Mouse (Mus musculus) brain, adult 2 months (tissue): ENCODE data around the gene Gsx1.

Experiments used
- DNase-seq: peaks from one replicate; pipeline ENCODE4 v3.0.0; 2011; ENCODE audit warnings: low read depth, low spot score

Gene Gsx1

DNA sequence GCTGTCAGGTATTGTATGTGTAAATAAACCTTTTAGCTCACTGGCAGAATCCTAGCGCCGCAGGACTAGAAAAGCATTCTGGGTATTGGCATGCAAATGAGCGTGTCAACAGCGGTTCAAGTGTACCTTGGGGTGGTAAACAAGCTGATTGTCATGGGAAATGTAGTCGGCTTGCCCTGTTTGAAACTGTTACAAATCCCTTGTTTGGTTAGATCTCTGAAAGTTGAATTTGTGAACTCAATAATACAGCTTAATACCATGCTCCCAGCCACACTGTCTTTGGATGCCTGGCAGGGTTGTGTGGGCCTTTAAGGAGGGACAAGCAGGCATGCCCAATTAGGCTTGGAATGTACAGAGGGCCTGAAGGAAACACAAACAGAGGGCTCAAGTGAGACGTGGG lies 16.4 kb downstream of the Gsx1 start:
- no peak for DNase-seq

DNA sequence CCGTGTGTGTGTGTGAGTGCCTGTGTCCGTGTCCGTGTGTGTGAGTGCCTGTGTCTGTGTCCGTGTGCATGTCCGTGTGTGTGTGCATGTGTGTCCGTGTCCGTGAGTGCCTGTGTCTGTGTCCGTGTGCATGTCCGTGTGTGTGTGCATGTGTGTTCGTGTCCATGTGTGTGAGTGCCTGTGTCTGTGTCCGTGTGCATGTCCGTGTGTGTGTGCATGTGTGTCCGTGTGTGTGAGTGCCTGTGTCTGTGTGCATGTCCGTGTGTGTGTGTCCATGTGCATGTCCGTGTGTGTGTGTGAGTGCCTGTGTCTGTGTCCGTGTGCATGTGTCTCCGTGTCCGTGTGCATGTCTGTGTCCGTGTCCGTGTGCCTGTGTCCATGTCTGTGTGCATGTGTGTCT lies 19.4 kb downstream of the Gsx1 start:
- no peak for DNase-seq

DNA sequence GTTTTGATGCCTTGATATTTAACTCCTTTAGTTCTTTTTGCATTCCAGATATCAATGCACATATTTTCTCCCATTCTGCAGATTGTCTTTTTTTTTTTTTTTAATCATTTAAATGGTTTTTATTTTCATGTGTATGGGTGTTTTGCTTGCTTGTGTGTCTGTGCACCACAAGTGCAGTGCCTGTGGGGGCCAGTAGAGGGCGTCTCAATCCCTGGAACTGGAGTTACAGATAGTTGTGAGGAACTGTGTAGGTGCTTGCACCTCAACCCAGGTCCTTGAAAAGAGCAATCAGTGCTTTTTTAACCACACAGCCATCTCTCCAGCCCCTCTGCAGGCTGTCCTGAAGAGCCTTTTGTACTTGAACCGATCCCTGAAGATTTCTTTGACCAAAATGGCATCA lies 20.0 kb downstream of the Gsx1 start:
- no peak for DNase-seq

DNA sequence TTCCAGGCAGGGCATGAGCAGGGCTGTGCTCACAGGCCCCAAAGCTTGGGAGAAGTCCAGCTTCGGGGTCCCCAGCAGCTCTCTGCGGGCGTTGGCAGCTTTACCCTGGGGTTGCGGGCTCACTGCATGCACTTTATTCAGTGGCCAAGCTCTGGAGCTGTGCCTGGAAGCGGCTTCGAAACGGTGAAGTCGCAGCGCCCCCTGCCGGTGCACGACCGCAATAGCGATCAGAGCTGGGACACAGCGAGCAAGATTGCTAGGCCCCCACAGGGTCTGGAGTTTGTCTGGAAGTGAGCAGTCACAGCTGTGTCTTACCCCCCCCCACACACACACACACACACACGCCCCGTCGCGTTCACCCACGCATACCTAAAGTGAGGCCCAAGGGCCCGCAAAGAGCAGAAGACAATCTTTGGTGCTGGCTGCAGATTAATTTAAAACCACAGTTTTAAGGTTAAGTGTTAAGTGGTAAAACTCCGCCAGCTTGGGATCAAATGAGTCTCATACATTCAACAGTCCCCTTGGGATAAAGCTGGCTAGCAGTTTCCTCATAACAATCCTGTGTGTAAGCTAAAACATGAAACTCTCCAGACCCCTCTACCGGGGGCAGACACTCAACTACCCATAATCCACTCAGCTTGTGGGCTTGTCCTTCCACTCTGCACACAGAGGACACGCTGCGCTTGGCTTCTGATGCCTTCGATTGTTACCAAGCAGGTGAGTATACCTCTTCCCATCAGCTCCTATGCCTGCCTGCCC lies 39.0 kb downstream of the Gsx1 start:
- DNase-seq, result peak; percentile 78

DNA sequence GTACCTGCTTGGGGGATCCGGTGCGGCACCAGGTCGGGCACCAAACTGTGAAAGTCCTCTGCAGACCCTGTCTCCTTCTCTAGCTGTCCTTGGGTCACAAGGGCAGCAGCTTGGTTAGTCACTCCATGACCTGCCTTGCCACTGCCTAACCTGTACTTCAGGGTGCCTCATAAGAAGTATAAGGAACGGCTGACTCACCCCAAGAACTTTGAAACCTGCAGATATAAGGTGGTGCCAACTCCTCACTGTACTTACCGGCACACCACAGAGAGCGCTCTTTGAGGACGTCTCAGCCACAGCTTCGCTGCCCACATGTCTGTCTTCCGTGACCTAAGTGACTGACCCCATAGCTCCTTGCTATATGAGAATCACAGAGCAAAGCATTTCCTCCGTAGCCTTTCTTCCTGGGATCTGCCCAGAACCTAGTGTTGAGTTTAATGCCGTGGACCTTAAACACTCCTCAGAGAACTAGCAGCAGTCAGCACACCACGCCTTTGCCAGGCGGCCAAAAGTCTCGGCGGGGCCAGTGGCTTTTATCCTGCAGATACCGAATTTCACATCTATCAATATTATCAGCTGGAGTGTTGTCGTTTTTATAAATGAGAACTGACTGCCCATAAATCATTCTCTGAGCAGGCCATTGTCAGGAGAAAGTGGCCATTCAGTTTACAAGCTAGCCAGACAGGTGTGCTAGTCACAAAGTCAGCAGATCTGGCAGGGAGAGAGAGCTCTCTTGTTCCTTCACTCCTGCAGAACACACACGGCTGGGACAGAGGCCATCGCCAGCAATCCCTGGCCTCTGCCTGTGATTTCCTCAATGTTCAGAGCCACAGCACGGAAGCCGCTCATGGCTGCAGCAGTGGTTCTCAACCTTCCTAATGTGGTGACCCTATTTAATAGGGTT lies 47.2 kb downstream of the Gsx1 start:
- no peak for DNase-seq
